Mouse (Mus musculus) G1E (cell line): Measurements from ENCODE around the gene Hist1h4h.

Experiments
- CTCF ChIP-seq: IDR thresholded peaks from 2 replicates; pipeline ENCODE4 v1.5.1; 2012; ENCODE audit warnings: low read depth, low read length, inconsistent platforms, mixed read lengths
- POLR2AphosphoS5 ChIP-seq: IDR thresholded peaks from 2 replicates; pipeline ENCODE4 v1.6.1; 2012; ENCODE audit warnings: low read depth, low read length, inconsistent platforms; ENCODE audit not compliant: insufficient replicate concordance
- TAL1 ChIP-seq: conservative IDR thresholded peaks from 2 replicates; pipeline ENCODE4 v1.6.1; 2012; ENCODE audit warnings: low read depth, low read length, inconsistent platforms, mixed read lengths

DNA sequence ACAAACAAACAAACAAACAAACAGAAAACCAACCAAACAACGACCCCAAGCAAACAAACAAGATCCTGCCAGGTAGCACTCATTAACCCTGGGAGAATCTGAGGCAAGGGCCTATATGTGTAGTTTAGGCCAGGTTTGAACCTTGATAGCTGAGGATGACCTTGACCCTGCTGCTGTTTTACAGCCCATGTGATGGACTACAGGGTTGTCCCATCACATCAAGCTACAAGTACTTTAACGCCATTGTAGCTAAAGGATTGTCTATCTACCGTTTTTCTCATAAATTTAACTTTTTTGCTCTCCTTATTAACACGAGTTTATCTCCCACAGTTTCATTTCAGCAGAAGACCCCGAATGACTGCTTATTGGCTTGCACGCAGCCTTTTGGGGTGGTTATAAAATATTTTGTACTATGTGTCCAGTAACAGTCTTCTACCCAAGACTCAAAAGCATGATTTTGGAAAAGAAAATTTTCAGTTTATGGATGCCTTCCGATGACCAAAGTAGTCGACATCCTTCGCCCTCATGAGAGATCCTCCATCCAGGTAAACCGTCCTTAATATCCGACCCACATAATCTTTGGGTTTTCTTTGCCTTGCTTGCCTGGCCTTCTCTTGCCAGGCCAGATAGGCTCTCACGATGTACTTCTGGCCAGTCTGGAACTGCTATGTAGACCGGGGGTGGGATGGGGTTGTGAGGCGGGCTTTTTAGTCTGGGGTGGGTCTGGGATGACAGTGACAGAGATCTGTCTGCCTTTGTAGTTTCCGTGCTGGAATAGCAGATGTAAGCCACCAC, 14.8 kb upstream of the Hist1h4h start:
- TF ChIP-seq CTCF (no peak), POLR2AphosphoS5 (no peak), TAL1 (no peak)
